In genomic region chr9:87708151-87708550, GRCm38 (mm10) we compare ENCODE assay signal across 8 mouse cellular contexts. TPM values are rescaled to one million over a fixed set of nuclear protein-coding genes. Genes with fewer than 3 reads are reported as not detected.
A peak's percentile ranks its signal among the peaks of the same experiment; 100 is the strongest.
DNase-seq lines count a peak whose midpoint lies in the region; ATAC-seq and TF ChIP-seq lines count a peak whose summit lies in the region.

No protein-coding gene starts in this region.

- H3K4me3 ChIP-seq in intestine, embryonic 14.5 days (ENCODE audit: low read depth, low read length), result no peak overlapping the region
- H3K4me3 ChIP-seq in intestine, embryonic 16.5 days (ENCODE audit: low read length), result no peak overlapping the region
- H3K4me3 ChIP-seq in ES-E14 (ENCODE audit: insufficient read depth in 1 of 2, low read depth in 1 of 2, low read length in 2 of 2, poor library complexity in 1 of 2, severe bottlenecking in 1 of 2), result no peak overlapping the region
- no peak overlapping the region for H3K4me3 ChIP-seq in cerebellum, adult 2 months (replicated peaks; ENCODE audit: insufficient read depth, low read depth, low read length)
- H3K4me3 ChIP-seq in layer of hippocampus, adult 2 months, result no peak overlapping the region
- H3K4me3 ChIP-seq in midbrain, embryonic 12.5 days, result no peak overlapping the region

- H3K9me3 ChIP-seq in intestine, embryonic 14.5 days (ENCODE audit: control insufficient read depth, low read length), result no peaks in the 10 kb centered on the region
- H3K9me3 ChIP-seq in intestine, embryonic 16.5 days (ENCODE audit: control insufficient read depth, low read length), result no peaks in the 10 kb centered on the region
- no peaks in the 10 kb centered on the region for H3K9me3 ChIP-seq in ES-E14 (ENCODE audit: control insufficient read depth, insufficient read depth, low read depth, low read length)
- H3K9me3 ChIP-seq in midbrain, embryonic 12.5 days, result no peaks in the 10 kb centered on the region

- no peaks in the 10 kb centered on the region for H3K27me3 ChIP-seq in intestine, embryonic 14.5 days (replicated peaks; ENCODE audit: control insufficient read depth, insufficient read depth, low read length)
- no peaks in the 10 kb centered on the region for H3K27me3 ChIP-seq in intestine, embryonic 16.5 days (replicated peaks; ENCODE audit: control insufficient read depth, insufficient read depth, low read length)
- no peaks in the 10 kb centered on the region for H3K27me3 ChIP-seq in cerebellum, adult 2 months (ENCODE audit: control insufficient read depth, insufficient read depth, low read length)
- no peaks in the 10 kb centered on the region for H3K27me3 ChIP-seq in midbrain, embryonic 12.5 days

- no peak for TF ChIP-seq POLR2A in cerebellum, adult 2 months (IDR thresholded peaks at IDR 0.05; ENCODE audit: borderline replicate concordance, insufficient read depth, low read length)

- H3K4me1 ChIP-seq in intestine, embryonic 14.5 days (replicated peaks; ENCODE audit: control insufficient read depth, insufficient read depth, low read length), result no peaks in the 10 kb centered on the region
- H3K4me1 ChIP-seq in intestine, embryonic 16.5 days (ENCODE audit: control insufficient read depth, insufficient read depth, low read length), result no peaks in the 10 kb centered on the region
- no peaks in the 10 kb centered on the region for H3K4me1 ChIP-seq in ES-E14 (ENCODE audit: control insufficient read depth in 2 of 2, insufficient read depth in 2 of 2, low read length in 2 of 2, poor library complexity in 1 of 2)
- no peaks in the 10 kb centered on the region for H3K4me1 ChIP-seq in cerebellum, adult 2 months (ENCODE audit: control insufficient read depth, insufficient read depth, low read length)
- H3K4me1 ChIP-seq in midbrain, embryonic 12.5 days, result no peaks in the 10 kb centered on the region

- in situ Hi-C loops in ES-E14 (cut with MboI; ENCODE audit: low sequenced_read_pairs in 2 of 2, unreplicated experiment in 2 of 2), result no loop called here

- DNase-seq in intestine, embryonic 14.5 days (ENCODE audit: low spot score), result peak; percentile 61
- peak; percentile 49 for DNase-seq in ES-E14 (ENCODE audit: low read depth, low spot score)
- peak; percentile 16 to 34 for DNase-seq in cerebellum, adult 2 months
- DNase-seq in gastrocnemius, postnatal 10 days, result peak; percentile 83
- DNase-seq in layer of hippocampus, adult 2 months (ENCODE audit: low spot score in 2 of 2), result peak; percentile 47 to 74

- H3K9ac ChIP-seq in intestine, embryonic 14.5 days (ENCODE audit: low read length), result no peak overlapping the region
- H3K9ac ChIP-seq in intestine, embryonic 16.5 days (ENCODE audit: low read depth, low read length), result no peak overlapping the region
- H3K9ac ChIP-seq in ES-E14 (ENCODE audit: insufficient read depth, low read depth, low read length, poor library complexity, severe bottlenecking), result no peak overlapping the region
- no peak overlapping the region for H3K9ac ChIP-seq in midbrain, embryonic 12.5 days (replicated peaks)

- no peak overlapping the region for H3K27ac ChIP-seq in intestine, embryonic 14.5 days (ENCODE audit: low read depth)
- no peak overlapping the region for H3K27ac ChIP-seq in intestine, embryonic 16.5 days (ENCODE audit: low read length)
- no peak overlapping the region for H3K27ac ChIP-seq in ES-E14 (ENCODE audit: insufficient read depth, low read depth, low read length, poor library complexity, severe bottlenecking)
- no peak overlapping the region for H3K27ac ChIP-seq in cerebellum, adult 2 months (ENCODE audit: insufficient read depth, low read length)
- no peak overlapping the region for H3K27ac ChIP-seq in layer of hippocampus, adult 2 months
- H3K27ac ChIP-seq in midbrain, embryonic 12.5 days (replicated peaks), result no peak overlapping the region

- no peak for ATAC-seq in intestine, embryonic 14.5 days (replicated peaks; ENCODE audit: low FRiP score, low TSS enrichment, low read depth)
- no peak for ATAC-seq in intestine, embryonic 16.5 days
- peak; percentile 60; the same call in 1 of the 2 replicates for ATAC-seq in midbrain, embryonic 12.5 days (ENCODE audit: low FRiP score, low read depth)
- ATAC-seq in erythroid progenitor cell, adult 5-6 weeks (replicated peaks; ENCODE audit: low FRiP score, poor library complexity, severe bottlenecking), result no peak; the same call in 1 of the 2 replicates

- H3K36me3 ChIP-seq in intestine, embryonic 14.5 days (ENCODE audit: control insufficient read depth, insufficient read depth, low read length), result no peaks in the 10 kb centered on the region
- H3K36me3 ChIP-seq in intestine, embryonic 16.5 days (ENCODE audit: control insufficient read depth, insufficient read depth, low read length), result no peaks in the 10 kb centered on the region
- no peaks in the 10 kb centered on the region for H3K36me3 ChIP-seq in ES-E14 (ENCODE audit: control insufficient read depth, insufficient read depth, low read length, poor library complexity, severe bottlenecking)
- H3K36me3 ChIP-seq in midbrain, embryonic 12.5 days, result no peaks in the 10 kb centered on the region

- TF ChIP-seq CTCF in cerebellum, adult 2 months (IDR thresholded peaks at IDR 0.05; ENCODE audit: borderline replicate concordance, insufficient read depth, low read depth, low read length), result peak; percentile 57
- TF ChIP-seq CTCF in layer of hippocampus, adult 2 months (conservative IDR thresholded peaks at IDR 0.05), result peak; percentile 92

- no peak overlapping the region for H3K4me2 ChIP-seq in intestine, embryonic 14.5 days (ENCODE audit: low read length)
- no peak overlapping the region for H3K4me2 ChIP-seq in intestine, embryonic 16.5 days (ENCODE audit: low read depth, low read length)
- no peak overlapping the region for H3K4me2 ChIP-seq in midbrain, embryonic 12.5 days (replicated peaks)

TF ChIP-seq in ES-E14, 5 proteins besides CTCF, POLR2A, EP300 and RAD21:
- TF ChIP-seq ZC3H11A (IDR thresholded peaks at IDR 0.05; ENCODE audit: borderline replicate concordance, low read depth, low read length) (peak; percentile 32; the same call in 1 of the 2 replicates), HCFC1 (IDR thresholded peaks at IDR 0.05; ENCODE audit: borderline replicate concordance, insufficient read depth, low read length) (no peak)

RNA-seq across cellular contexts. Expression of gene Tbx18, which starts 22.9 kb away (rescaled TPM):
- 0.24 and 0.42 TPM in 2 replicates for polyA plus RNA-seq in intestine, embryonic 14.5 days (2014; fragmentation: Nextera tagmentation; extraction: Ambion mirVana)
- 0.22 and 0.26 TPM in 2 replicates for polyA plus RNA-seq in intestine, embryonic 16.5 days (2015; fragmentation: Nextera tagmentation; extraction: Ambion mirVana)
- 0.11 and 0.58 TPM in 2 replicates for total RNA-seq in ES-E14 (2012; rRNA removed)
- 0.95 and 1.1 TPM in 2 replicates for polyA plus RNA-seq in cerebellum, adult 2 months (2012; rRNA removed)
- 1 to 10 TPM; 2.7 to 3.7 TPM for total RNA-seq in gastrocnemius, postnatal 10 days (2021)
- total RNA-seq in layer of hippocampus, adult 2 months (2021), result 1 to 10 TPM; 1.3 to 1.8 TPM
- 5.6 and 6.4 TPM in 2 replicates for polyA plus RNA-seq in midbrain, embryonic 12.5 days (2016; fragmentation: Nextera tagmentation; extraction: Ambion mirVana)
- total RNA-seq in erythroid progenitor cell, adult 5-6 weeks (2015; ENCODE audit: low replicate concordance), result not detected in 2 replicates
- total RNA-seq in erythroid progenitor cell, adult 5-6 weeks (2017; ENCODE audit: low replicate concordance), result not detected in 2 replicates

Comparison
In these comparisons a context has a peak if more than half of its experiments do, and no peak if none do; other contexts are left out.
1. DNase-seq: peak in every context shown above with its lines; median percentile 83 in gastrocnemius, postnatal 10 days; 61 in intestine, embryonic 14.5 days; 60 in layer of hippocampus, adult 2 months; 49 in ES-E14; 25 in cerebellum, adult 2 months.